Mouse (Mus musculus) myocyte (in vitro differentiated cells): ENCODE measurements around the gene Rptor. TPM values are rescaled to one million over a fixed set of nuclear protein-coding genes. Genes with fewer than 3 reads are reported as not detected.
A peak's percentile ranks its signal among the peaks of the same experiment; 100 is the strongest.

Experiments
- H3K27me3 ChIP-seq: one replicate; pipeline ENCODE4 v1.6.1; 2011; ENCODE audit not compliant: control insufficient read depth, insufficient read depth, insufficient read length
- H3K36me3 ChIP-seq: one replicate; pipeline ENCODE4 v1.6.1; 2011; ENCODE audit not compliant: control insufficient read depth, insufficient read depth
- H3K4me2 ChIP-seq: one replicate; pipeline ENCODE4 v1.6.1; 2011; ENCODE audit warnings: low read depth, control low read depth
- H3K4me3 ChIP-seq: one replicate; pipeline ENCODE4 v1.5.1; 2011; ENCODE audit warnings: mild to moderate bottlenecking, control low read depth, moderate library complexity
- H3K79me2 ChIP-seq: one replicate; pipeline ENCODE4 v1.6.1; 2011; ENCODE audit not compliant: control insufficient read depth, insufficient read depth
- H3ac ChIP-seq: one replicate; pipeline ENCODE4 v1.6.1; 2011; ENCODE audit not compliant: control insufficient read depth, insufficient read length
- CEBPB ChIP-seq: IDR thresholded peaks from 2 replicates; pipeline ENCODE4 v1.6.1; 2011; ENCODE audit warnings: mild to moderate bottlenecking, moderate library complexity; ENCODE audit not compliant: poor library complexity, insufficient read depth, severe bottlenecking
- E2F4 ChIP-seq: IDR thresholded peaks from one replicate; pipeline ENCODE4 v1.6.1; 2011; ENCODE audit warnings: mild to moderate bottlenecking, control low read depth, moderate library complexity; ENCODE audit not compliant: insufficient read depth
- MAX ChIP-seq: IDR thresholded peaks from one replicate; pipeline ENCODE4 v1.6.1; 2011; ENCODE audit warnings: low read depth, mild to moderate bottlenecking, control low read depth
- MYOD1 ChIP-seq, 3 experiments: IDR thresholded peaks; one replicate each; pipeline ENCODE4 v1.6.1; 2011; ENCODE audit warnings: control low read depth in 2 of 3, low read depth in 2 of 3, mild to moderate bottlenecking in 2 of 3, moderate library complexity in 1 of 3; ENCODE audit not compliant: insufficient read length in 2 of 3, control insufficient read depth in 1 of 3
- MYOG ChIP-seq, 3 experiments: IDR thresholded peaks; one replicate each; pipeline ENCODE4 v1.6.1; 2011; ENCODE audit warnings: control low read depth in 2 of 3, low read depth in 2 of 3, mild to moderate bottlenecking in 2 of 3; ENCODE audit not compliant: insufficient read length in 2 of 3, control insufficient read depth in 1 of 3, insufficient read depth in 1 of 3
- POLR2A ChIP-seq: IDR thresholded peaks from one replicate; pipeline ENCODE4 v1.6.1; 2011; ENCODE audit warnings: low read depth, mild to moderate bottlenecking, control low read depth, moderate library complexity; ENCODE audit not compliant: insufficient read length
- POLR2AphosphoS2 ChIP-seq: IDR thresholded peaks from one replicate; pipeline ENCODE4 v1.6.1; 2011; ENCODE audit warnings: low read depth, control low read depth; ENCODE audit not compliant: insufficient read length
- REST ChIP-seq: IDR thresholded peaks from one replicate; pipeline ENCODE4 v1.6.1; 2011; ENCODE audit warnings: mild to moderate bottlenecking, control low read depth, moderate library complexity; ENCODE audit not compliant: insufficient read depth, insufficient read length
- SRF ChIP-seq: IDR thresholded peaks from one replicate; pipeline ENCODE4 v1.6.1; 2011; ENCODE audit warnings: low read depth; ENCODE audit not compliant: control insufficient read depth, insufficient read length
- TCF12 ChIP-seq: IDR thresholded peaks from one replicate; pipeline ENCODE4 v1.6.1; 2011; ENCODE audit warnings: mild to moderate bottlenecking, control low read depth; ENCODE audit not compliant: poor library complexity, insufficient read depth, severe bottlenecking
- TCF3 ChIP-seq: IDR thresholded peaks from one replicate; pipeline ENCODE4 v1.6.1; 2011; ENCODE audit warnings: low read depth, control low read depth; ENCODE audit not compliant: insufficient read length
- USF1 ChIP-seq: IDR thresholded peaks from one replicate; pipeline ENCODE4 v1.6.1; 2011; ENCODE audit warnings: low read depth, mild to moderate bottlenecking, control low read depth, moderate library complexity
- polyA plus RNA-seq: library from polyadenylated mRNA; unstranded; fragments of >200 nt; fragmentation: generic; extraction: Trizol; gene quantifications from one replicate; pipeline ENCODE4 v1.2.1, GENCODE M21; 2012; ENCODE audit warnings: missing spikeins

The Rptor gene
- polyA plus RNA-seq, 1 experiment, result 59.5 TPM

GRCm38 (mm10) chr11:119615087-119615486 lies 12.4 kb downstream of the Rptor start:
- Histone ChIP-seq H3K79me2 (peaks cover 97% of the 10 kb centered on the region), H3K36me3 (no peaks in the 10 kb centered on the region), H3ac (no peak overlapping the region), H3K4me3 (no peak overlapping the region), H3K27me3 (no peaks in the 10 kb centered on the region), H3K4me2 (no peak overlapping the region)
- no peak for TF ChIP-seq USF1
- TF ChIP-seq E2F4, result no peak

GRCm38 (mm10) chr11:119618763-119619162 lies 16.1 kb downstream of the Rptor start:
- H3K4me2 ChIP-seq, result no peak overlapping the region
- H3K79me2 ChIP-seq, result peaks cover 97% of the 10 kb centered on the region
- no peaks in the 10 kb centered on the region for H3K36me3 ChIP-seq
- no peak for TF ChIP-seq TCF12
- no peak for TF ChIP-seq CEBPB
- no peak for TF ChIP-seq MYOG (IDR thresholded peaks at IDR 0.05; ENCODE audit: control insufficient read depth in 1 of 3, insufficient read depth in 1 of 3, insufficient read length in 2 of 3, low read depth in 2 of 3)
- no peak for TF ChIP-seq MYOD1 (IDR thresholded peaks at IDR 0.05; ENCODE audit: control insufficient read depth in 1 of 3, insufficient read length in 2 of 3, low read depth in 2 of 3)
- TF ChIP-seq POLR2AphosphoS2, result no peak
- TF ChIP-seq POLR2A, result no peak
- TF ChIP-seq USF1, result no peak
- no peak for TF ChIP-seq SRF
- no peak for TF ChIP-seq REST
- TF ChIP-seq MAX, result no peak
- TF ChIP-seq TCF3, result no peak
- no peak for TF ChIP-seq E2F4
- H3ac ChIP-seq, result no peak overlapping the region
- H3K27me3 ChIP-seq, result no peaks in the 10 kb centered on the region
- H3K4me3 ChIP-seq, result no peak overlapping the region

DNA sequence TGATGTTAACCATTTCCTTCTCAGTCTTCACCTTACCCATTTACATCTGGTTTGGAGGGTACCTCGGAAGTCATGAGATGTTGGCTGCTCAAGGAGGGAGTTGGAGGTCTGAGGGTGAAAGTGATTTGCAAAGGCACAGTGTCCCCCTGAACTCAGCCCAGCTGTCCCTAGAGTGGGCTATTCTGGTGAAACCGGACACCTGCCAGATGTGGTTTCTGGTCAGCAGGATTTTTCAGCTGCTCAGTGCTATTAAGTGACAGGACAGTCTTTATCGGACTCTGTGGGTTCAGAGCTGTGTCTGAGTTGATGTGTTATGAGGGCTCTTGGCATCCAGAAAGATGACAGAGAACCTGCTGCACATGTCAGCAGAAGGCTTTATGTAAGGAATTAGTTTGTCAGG lies 18.6 kb downstream of the Rptor start:
- TF ChIP-seq E2F4 (no peak), USF1 (no peak), SRF (no peak), CEBPB (no peak), MYOG (IDR thresholded peaks at IDR 0.05; ENCODE audit: control insufficient read depth in 1 of 3, insufficient read depth in 1 of 3, insufficient read length in 2 of 3, low read depth in 2 of 3) (peak in 2 of 3 experiments; percentile 19 to 92), TCF3 (peak; percentile 50), MYOD1 (IDR thresholded peaks at IDR 0.05; ENCODE audit: control insufficient read depth in 1 of 3, insufficient read length in 2 of 3, low read depth in 2 of 3) (peak; percentile 63 to 91 (median 71)), POLR2A (no peak), MAX (no peak), POLR2AphosphoS2 (no peak), TCF12 (peak; percentile 83), REST (no peak)
- Histone ChIP-seq H3ac (no peak overlapping the region), H3K4me2 (peak overlapping the region; percentile 37), H3K36me3 (no peaks in the 10 kb centered on the region), H3K79me2 (peaks cover 89% of the 10 kb centered on the region), H3K27me3 (no peaks in the 10 kb centered on the region), H3K4me3 (no peak overlapping the region)

- H3K36me3 ChIP-seq, result no peaks in the 10 kb centered on the region
- H3K79me2 ChIP-seq, result peaks cover 89% of the 10 kb centered on the region
- H3K4me2 ChIP-seq, result peak overlapping the region; percentile 69
- H3K27me3 ChIP-seq, result no peaks in the 10 kb centered on the region
- H3K4me3 ChIP-seq, result no peak overlapping the region
- TF ChIP-seq POLR2AphosphoS2, result no peak
- no peak overlapping the region for H3ac ChIP-seq
These were observed 21.1 kb downstream of the Rptor start for GRCm38 (mm10) chr11:119623800-119624199.

GRCm38 (mm10) chr11:119624401-119624800 lies 21.7 kb downstream of the Rptor start:
- Histone ChIP-seq H3K4me2 (peak overlapping the region; percentile 69), H3K4me3 (no peak overlapping the region), H3ac (no peak overlapping the region), H3K36me3 (no peaks in the 10 kb centered on the region), H3K27me3 (no peaks in the 10 kb centered on the region), H3K79me2 (peaks cover 84% of the 10 kb centered on the region)
- no peak for TF ChIP-seq CEBPB
- TF ChIP-seq REST, result no peak
- TF ChIP-seq TCF12, result no peak
- no peak for TF ChIP-seq USF1
- TF ChIP-seq SRF, result no peak
- no peak for TF ChIP-seq MAX
- peak in 1 of 3 experiments; percentile 62 for TF ChIP-seq MYOD1 (IDR thresholded peaks at IDR 0.05; ENCODE audit: control insufficient read depth in 1 of 3, insufficient read length in 2 of 3, low read depth in 2 of 3)
- no peak for TF ChIP-seq POLR2AphosphoS2
- TF ChIP-seq E2F4, result no peak
- peak in 1 of 3 experiments; percentile 17 for TF ChIP-seq MYOG (IDR thresholded peaks at IDR 0.05; ENCODE audit: control insufficient read depth in 1 of 3, insufficient read depth in 1 of 3, insufficient read length in 2 of 3, low read depth in 2 of 3)
- TF ChIP-seq POLR2A, result no peak
- no peak for TF ChIP-seq TCF3
